Mouse (Mus musculus) spleen, adult 12 weeks (tissue): ENCODE results near the gene Plk1.

Experiments used
- DNase-seq: peaks from one replicate; pipeline ENCODE4 v3.0.0; 2022; ENCODE audit warnings: low spot score

Gene Plk1

GRCm38 (mm10) chr7:122193919-122194318, 34.7 kb downstream of the Plk1 start:
- DNase-seq, result no peak

- no peak for DNase-seq
Observed at GRCm38 (mm10) chr7:122196771-122197170, 37.5 kb downstream of the Plk1 start.

GRCm38 (mm10) chr7:122197306-122197705, 38.1 kb downstream of the Plk1 start:
- peak; percentile 28 for DNase-seq

GRCm38 (mm10) chr7:122199296-122199695, 40.1 kb downstream of the Plk1 start:
- DNase-seq, result no peak

GRCm38 (mm10) chr7:122203936-122204335, 44.7 kb downstream of the Plk1 start:
- DNase-seq, result no peak

- no peak for DNase-seq
Observed at GRCm38 (mm10) chr7:122206121-122206520, 46.9 kb downstream of the Plk1 start.

GRCm38 (mm10) chr7:122208276-122209021, 49.2 kb downstream of the Plk1 start:
- no peak for DNase-seq

GRCm38 (mm10) chr7:122219315-122219801, 60.1 kb downstream of the Plk1 start, which contains the start of gene Chp2:
Gene Chp2 (plus strand): TSS chr7:122219496.
- DNase-seq, result no peak
